Mouse (Mus musculus): ENCODE measurements around the gene Zfp9. TPM values are rescaled to one million over a fixed set of nuclear protein-coding genes. Genes with fewer than 3 reads are reported as not detected.

Gene Zfp9
- polyA plus RNA-seq, 1 experiment, result 42.6 TPM

- Histone ChIP-seq H3K4me1 (ENCODE audit: control insufficient read depth, insufficient read depth, low read length) (peaks cover 2% of the 10 kb centered on the region; the same call in 1 of the 2 replicates), H3K4me3 (ENCODE audit: insufficient read depth, low read length) (peak overlapping the region; percentile 53), H3K27ac (ENCODE audit: insufficient read depth, low read length) (no peak overlapping the region)
- no peak for TF ChIP-seq POLR2A (IDR thresholded peaks at IDR 0.05; ENCODE audit: low read depth, low read length)
These were observed 24.7 kb downstream of the Zfp9 start for GRCm38 (mm10) chr6:118454452-118454851.

GRCm38 (mm10) chr6:118431502-118431901 lies 47.6 kb downstream of the Zfp9 start:
- H3K4me3 ChIP-seq (ENCODE audit: insufficient read depth, low read length), result no peak overlapping the region
- H3K4me1 ChIP-seq (ENCODE audit: control insufficient read depth, insufficient read depth, low read length), result no peaks in the 10 kb centered on the region
- TF ChIP-seq CTCF (IDR thresholded peaks at IDR 0.05; ENCODE audit: borderline replicate concordance, insufficient read depth, low read length) (no peak), POLR2A (IDR thresholded peaks at IDR 0.05; ENCODE audit: low read depth, low read length) (no peak)
- H3K27ac ChIP-seq (ENCODE audit: insufficient read depth, low read length), result no peak overlapping the region

- no peak overlapping the region for H3K27ac ChIP-seq (ENCODE audit: insufficient read depth, low read length)
- H3K4me1 ChIP-seq (ENCODE audit: control insufficient read depth, insufficient read depth, low read length), result no peaks in the 10 kb centered on the region
- TF ChIP-seq POLR2A (IDR thresholded peaks at IDR 0.05; ENCODE audit: low read depth, low read length) (no peak), CTCF (IDR thresholded peaks at IDR 0.05; ENCODE audit: borderline replicate concordance, insufficient read depth, low read length) (no peak)
- no peak overlapping the region for H3K4me3 ChIP-seq (ENCODE audit: insufficient read depth, low read length)
These were observed 52.5 kb downstream of the Zfp9 start for GRCm38 (mm10) chr6:118426666-118427065.

- no peaks in the 10 kb centered on the region for H3K4me1 ChIP-seq (ENCODE audit: control insufficient read depth, insufficient read depth, low read length)
- peak within 1 kb of the TSS; percentile 99 for H3K4me3 ChIP-seq (ENCODE audit: insufficient read depth, low read length)
- TF ChIP-seq CTCF (IDR thresholded peaks at IDR 0.05; ENCODE audit: borderline replicate concordance, insufficient read depth, low read length), result peak; percentile 96
- TF ChIP-seq POLR2A (IDR thresholded peaks at IDR 0.05; ENCODE audit: low read depth, low read length), result peak; percentile 90
- peak within 1 kb of the TSS; percentile 82 for H3K27ac ChIP-seq (ENCODE audit: insufficient read depth, low read length)
These were observed 59.8 kb downstream of the Zfp9 start, which contains the start of gene Bms1 for GRCm38 (mm10) chr6:118419050-118419920. Bms1 (minus strand) TSS chr6:118419474.

Other genes with a start within 250 kb of the Zfp9 start
- gene Bms1, start 59.8 kb downstream of the Zfp9 start, polyA plus RNA-seq (2011; ENCODE audit: insufficient read length, low read depth, missing spikeins), result 38.0 and 39.6 TPM in 2 replicates
- 5.9 and 8.6 TPM in 2 replicates for gene Zfp248, start 23.8 kb downstream of the Zfp9 start, polyA plus RNA-seq (2011; ENCODE audit: insufficient read length, low read depth, missing spikeins)
- 6.8 and 6.9 TPM in 2 replicates for gene Ankrd26, start 82.9 kb upstream of the Zfp9 start, polyA plus RNA-seq (2011; ENCODE audit: insufficient read length, low read depth, missing spikeins)